Mouse (Mus musculus) limb, embryonic 11.5 days (tissue): ENCODE data around the gene Vmn1r157. TPM values are rescaled to one million over a fixed set of nuclear protein-coding genes. Genes with fewer than 3 reads are reported as not detected.
"Not testable (repeated sequence)": the region's sequence is repeated elsewhere in the genome, so short reads cannot be mapped to it uniquely, and the experiment has no call there.

Experiments
- ATAC-seq: fragments of 200-750 bp; cut with Nextera tagmentation; 2 replicates; pipeline ENCODE4 v1.8.0; 2017; ENCODE audit warnings: low read depth; ENCODE audit not compliant: insufficient number of reproducible peaks, low FRiP score, low TSS enrichment
- DNase-seq: peaks from one replicate; pipeline ENCODE4 v3.0.0-alpha.2; 2015; ENCODE audit warnings: low spot score
- H3K27ac ChIP-seq: fragments of 300-500 bp; sonication (generic); replicated peaks from 2 replicates; pipeline ENCODE4 v1.5.1; 2014; ENCODE audit warnings: low read depth, mild to moderate bottlenecking, low read length
- H3K27me3 ChIP-seq: fragments of 300-500 bp; sonication (generic); 2 replicates; pipeline ENCODE4 v1.6.1; 2014; ENCODE audit warnings: mild to moderate bottlenecking, low read length, mixed read lengths; ENCODE audit not compliant: control insufficient read depth, insufficient read depth
- H3K36me3 ChIP-seq: fragments of 300-500 bp; sonication (generic); 2 replicates; pipeline ENCODE4 v1.6.1; 2014; ENCODE audit warnings: mild to moderate bottlenecking, low read length, moderate library complexity, mixed read lengths; ENCODE audit not compliant: control insufficient read depth, insufficient read depth
- H3K4me1 ChIP-seq: fragments of 300-500 bp; sonication (generic); 2 replicates; pipeline ENCODE4 v1.6.1; 2014; ENCODE audit warnings: low read length, mixed read lengths; ENCODE audit not compliant: control insufficient read depth, insufficient read depth
- H3K4me2 ChIP-seq: fragments of 300-500 bp; sonication (generic); 2 replicates; pipeline ENCODE4 v1.6.1; 2014; ENCODE audit warnings: low read depth, mild to moderate bottlenecking, moderate library complexity; ENCODE audit not compliant: severe bottlenecking
- H3K4me3 ChIP-seq: fragments of 300-500 bp; sonication (generic); 2 replicates; pipeline ENCODE4 v1.5.1; 2014; ENCODE audit warnings: low read depth, low read length
- H3K9ac ChIP-seq: fragments of 300-500 bp; sonication (generic); 2 replicates; pipeline ENCODE4 v1.6.1; 2014; ENCODE audit warnings: mild to moderate bottlenecking, low read length
- H3K9me3 ChIP-seq: fragments of 300-500 bp; sonication (generic); 2 replicates; pipeline ENCODE4 v1.6.1; 2016; ENCODE audit warnings: low read length; ENCODE audit not compliant: control insufficient read depth
- WGBS: fragments of 180-500 bp; shearing (Covaris S2); extraction: QIAGEN DNeasy Blood & Tissue Kit; methylation state at CpG from one replicate; pipeline ENCODE4 v1.1.7; 2014; 5-methylcytosine and 5-hydroxymethylcytosine counted together
- polyA plus RNA-seq: library from polyadenylated mRNA; unstranded; fragments of >200 nt; fragmentation: Nextera tagmentation; extraction: Ambion mirVana; gene quantifications from 2 replicates; pipeline ENCODE4 v1.2.1, GENCODE M21; 2014

The Vmn1r157 gene
- polyA plus RNA-seq = not detected in 2 replicates

GRCm38 (mm10) chr7:22761397-22761796, at the start of gene Vmn1r157:
Vmn1r157 (plus strand) TSS chr7:22761697.
- not testable (repeated sequence) for H3K4me2 ChIP-seq, H3K9me3 ChIP-seq, H3K27me3 ChIP-seq, H3K36me3 ChIP-seq, DNase-seq, H3K27ac ChIP-seq, H3K9ac ChIP-seq, H3K4me3 ChIP-seq, ATAC-seq, H3K4me1 ChIP-seq
- 34% methylated on average over 2 of the region's 3 CpGs for WGBS

GRCm38 (mm10) chr7:22719610-22720009, 41.9 kb upstream of the Vmn1r157 start, which contains the start of gene Gm4567:
Gm4567 (minus strand) TSS chr7:22719710.
- H3K9me3 ChIP-seq, H3K4me3 ChIP-seq, H3K27ac ChIP-seq, H3K4me1 ChIP-seq, H3K9ac ChIP-seq, H3K4me2 ChIP-seq, ATAC-seq, DNase-seq, H3K27me3 ChIP-seq, H3K36me3 ChIP-seq: not testable (repeated sequence)
- WGBS = no CpG with 5 or more reads among the region's 1 CpGs

GRCm38 (mm10) chr7:22775981-22776380, 14.5 kb downstream of the Vmn1r157 start:
- H3K9ac ChIP-seq, H3K27me3 ChIP-seq, ATAC-seq, H3K9me3 ChIP-seq, H3K4me3 ChIP-seq, DNase-seq, H3K4me2 ChIP-seq, H3K27ac ChIP-seq, H3K4me1 ChIP-seq, H3K36me3 ChIP-seq: not testable (repeated sequence)
- 100% methylated on average over 2 of the region's 11 CpGs for WGBS

- ATAC-seq, H3K4me1 ChIP-seq, H3K9me3 ChIP-seq, H3K27me3 ChIP-seq, DNase-seq, H3K4me2 ChIP-seq, H3K27ac ChIP-seq, H3K9ac ChIP-seq, H3K36me3 ChIP-seq, H3K4me3 ChIP-seq: not testable (repeated sequence)
- WGBS = 63% methylated on average over 2 of the region's 2 CpGs
These were observed 29.2 kb downstream of the Vmn1r157 start, which contains the start of gene Vmn1r158 for GRCm38 (mm10) chr7:22790682-22791081. Vmn1r158 (minus strand) TSS chr7:22790782.

Other genes with a start within 250 kb of the Vmn1r157 start
- not detected in 2 replicates for gene Vmn1r152, start 238.7 kb upstream of the Vmn1r157 start, polyA plus RNA-seq
- gene Gm8677, start 226.8 kb upstream of the Vmn1r157 start, polyA plus RNA-seq = not detected in 2 replicates
- gene Gm4201, start 196.4 kb upstream of the Vmn1r157 start, polyA plus RNA-seq = not detected in 2 replicates
- gene Gm4565, start 173.6 kb upstream of the Vmn1r157 start, polyA plus RNA-seq = not detected in 2 replicates
- gene Vmn1r155, start 103.7 kb upstream of the Vmn1r157 start, polyA plus RNA-seq = not detected in 2 replicates
- gene Gm8693, start 69.4 kb upstream of the Vmn1r157 start, polyA plus RNA-seq = not detected in 2 replicates
- not detected in 2 replicates for gene Gm4567, start 42.0 kb upstream of the Vmn1r157 start, polyA plus RNA-seq
- not detected in 2 replicates for gene Vmn1r158, start 29.1 kb downstream of the Vmn1r157 start, polyA plus RNA-seq
- gene Vmn1r159, start 81.9 kb downstream of the Vmn1r157 start, polyA plus RNA-seq = not detected in 2 replicates
- gene Vmn1r160, start 109.5 kb downstream of the Vmn1r157 start, polyA plus RNA-seq = not detected in 2 replicates
- not detected in 2 replicates for gene Gm4214, start 223.0 kb downstream of the Vmn1r157 start, polyA plus RNA-seq